Mouse (Mus musculus) heart, postnatal 14 days (tissue): ENCODE measurements at regions not wholly inside any gene's neighbourhood (a gene's known extent, or its start where the extent isn't known, plus 50 kb on each side); places are given as distances from the start of the nearest gene placed in this dataset.

ENCODE experiments used
- DNase-seq, 2 experiments: peaks; one replicate each; pipeline ENCODE4 v3.0.0; 2021 to 2022
- intact Hi-C: fragments of 180-260 bp; cut with DNase I; formaldehyde crosslinking; loops from one replicate; pipeline ENCODE4 v1.15.1; 2025

- intact Hi-C loops = no loop called here
- DNase-seq = no peak
These were observed 627.6 kb downstream of the Insc start for GRCm38 (mm10) chr7:115371143-115371542.

DNA sequence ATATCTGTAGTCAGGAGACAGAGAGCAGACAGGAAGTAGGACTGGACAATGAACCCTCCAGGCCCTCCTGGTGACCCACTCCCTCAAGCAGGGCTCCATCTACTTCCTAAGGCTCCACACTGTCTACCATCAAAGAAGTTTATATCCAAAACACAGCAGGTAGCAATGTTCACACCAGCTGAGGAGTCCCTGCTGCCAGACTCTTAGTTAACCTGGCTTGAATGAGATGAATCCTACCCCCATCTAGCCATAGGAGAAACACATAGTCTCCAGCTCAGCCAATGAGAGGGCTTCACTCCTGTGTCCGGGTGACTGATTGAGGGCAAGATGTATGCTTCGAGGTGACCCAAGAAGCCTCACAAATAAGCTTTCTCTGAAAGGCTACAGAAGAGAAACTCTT is 629.4 kb downstream of the Insc start:
- DNase-seq = no peak
- intact Hi-C loops = no loop called here

DNA sequence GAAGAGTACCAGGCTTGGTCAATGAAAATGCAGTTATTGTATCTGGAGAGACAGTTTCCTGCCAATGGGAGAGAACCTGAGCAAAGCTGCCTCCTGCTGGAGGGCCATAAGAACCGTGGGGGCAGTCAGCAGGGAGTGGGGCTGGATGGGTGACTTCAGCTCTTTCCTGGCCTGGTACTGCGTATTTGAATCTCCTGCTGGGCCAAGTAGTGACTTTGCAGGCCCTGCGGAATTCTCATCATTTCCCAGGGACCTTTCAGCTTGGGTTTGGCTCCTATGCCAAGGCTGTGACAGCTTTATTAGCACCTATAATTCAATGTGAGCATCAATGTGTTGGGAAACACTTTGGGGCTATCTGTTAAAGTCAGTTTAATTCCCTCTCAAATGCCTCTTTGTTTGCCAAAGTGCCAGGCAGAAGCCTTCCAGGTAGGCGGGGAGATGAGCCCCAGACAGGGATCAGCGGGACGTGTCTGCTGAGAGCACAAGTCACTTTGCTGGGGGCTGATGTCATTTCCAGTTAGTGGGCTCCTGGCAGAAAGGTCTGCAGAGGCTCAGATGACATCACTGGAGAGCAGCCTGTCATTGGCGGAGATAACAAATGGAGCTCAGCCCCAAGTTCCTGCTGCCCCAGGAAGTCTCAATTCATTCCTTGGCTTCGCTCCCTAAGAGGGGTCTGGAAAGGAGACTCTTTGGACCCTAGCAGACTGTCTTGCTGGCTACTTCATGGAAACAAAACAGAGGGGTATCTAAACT is 630.5 kb downstream of the Insc start:
- DNase-seq = no peak
- intact Hi-C loops = no loop called here

GRCm38 (mm10) chr7:115376067-115376466 is 632.6 kb downstream of the Insc start:
- no peak for DNase-seq

GRCm38 (mm10) chr7:115378836-115379235 is 635.3 kb downstream of the Insc start:
- no peak for DNase-seq
- intact Hi-C loops = no loop called here

More at GRCm38 (mm10) chr7:115376067-115376466, 632.6 kb downstream of the Insc start:
- intact Hi-C loops = no loop called here

GRCm38 (mm10) chr7:115379600-115379999 is 636.1 kb downstream of the Insc start:
- DNase-seq = no peak
- intact Hi-C loops = no loop called here

- DNase-seq = no peak
- intact Hi-C loops = no loop called here
These were observed 637.6 kb downstream of the Insc start for GRCm38 (mm10) chr7:115380989-115381610.

DNA sequence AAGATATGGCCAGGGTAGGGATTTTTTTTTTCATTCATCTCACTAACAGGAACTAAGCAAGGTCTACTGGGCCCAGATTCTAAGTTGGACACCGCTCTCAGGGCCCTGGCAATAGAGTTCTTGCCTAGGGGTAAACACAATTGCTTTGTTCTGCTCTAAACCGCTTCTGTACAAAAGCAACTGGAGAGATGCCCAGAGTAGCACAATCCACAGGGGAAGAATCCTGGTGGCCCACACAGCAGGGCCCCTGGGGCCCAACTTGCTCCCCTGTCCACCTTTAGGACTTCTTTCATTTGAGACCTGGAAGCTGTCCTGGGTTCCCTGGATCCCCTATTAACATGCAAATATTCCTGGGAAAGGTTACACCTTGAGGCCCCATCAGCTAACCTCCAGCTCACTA is 639.4 kb downstream of the Insc start:
- no peak for DNase-seq
- intact Hi-C loops = no loop called here

- no peak for DNase-seq
- intact Hi-C loops = no loop called here
These were observed 645.4 kb downstream of the Insc start for GRCm38 (mm10) chr7:115388874-115389273.

GRCm38 (mm10) chr7:115392520-115392919 is 646.1 kb downstream of the Sox6 start:
- intact Hi-C loops = no loop called here
- no peak for DNase-seq

DNA sequence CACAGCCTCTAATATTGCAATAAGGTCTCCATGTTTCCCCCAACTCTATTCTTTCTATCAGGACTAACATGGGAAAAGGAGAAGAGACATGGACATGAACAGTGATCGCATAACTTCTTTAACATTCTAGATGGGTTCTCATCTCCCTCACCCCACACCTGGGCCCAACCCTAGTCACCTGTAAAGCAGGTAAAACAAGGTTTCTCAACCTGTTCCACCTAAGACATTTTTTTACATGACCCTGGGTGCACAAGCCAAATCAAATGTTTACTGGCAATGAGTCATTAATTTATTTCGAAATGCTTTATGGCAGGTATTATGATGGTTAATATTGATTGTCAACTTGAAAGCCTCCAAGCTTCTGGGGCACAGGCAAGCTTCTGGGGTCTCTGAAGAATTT is 640.4 kb downstream of the Sox6 start:
- intact Hi-C loops = no loop called here

DNA sequence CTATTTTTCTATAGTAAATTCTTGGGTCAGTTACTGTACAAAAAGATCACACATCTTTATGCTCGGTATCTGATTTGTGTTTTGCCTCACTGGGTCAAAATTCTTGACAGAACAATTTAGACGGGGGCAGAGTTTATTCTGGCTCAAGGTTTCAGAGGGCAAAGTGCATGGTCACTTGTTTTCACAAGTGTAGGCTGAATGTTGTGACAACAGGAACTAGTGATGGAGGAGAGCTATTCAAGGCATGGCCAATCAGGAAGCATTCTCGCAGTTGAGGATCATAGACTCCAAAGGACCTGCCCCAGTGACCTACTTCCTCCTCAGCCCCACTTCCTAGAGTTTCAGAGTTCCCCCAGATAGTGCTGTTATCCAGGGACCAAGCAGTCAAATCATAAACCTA is 639.1 kb downstream of the Sox6 start:
- intact Hi-C loops = no loop called here
- no peak for DNase-seq

More for the DNA sequence above, 640.4 kb downstream of the Sox6 start:
- no peak for DNase-seq

DNA sequence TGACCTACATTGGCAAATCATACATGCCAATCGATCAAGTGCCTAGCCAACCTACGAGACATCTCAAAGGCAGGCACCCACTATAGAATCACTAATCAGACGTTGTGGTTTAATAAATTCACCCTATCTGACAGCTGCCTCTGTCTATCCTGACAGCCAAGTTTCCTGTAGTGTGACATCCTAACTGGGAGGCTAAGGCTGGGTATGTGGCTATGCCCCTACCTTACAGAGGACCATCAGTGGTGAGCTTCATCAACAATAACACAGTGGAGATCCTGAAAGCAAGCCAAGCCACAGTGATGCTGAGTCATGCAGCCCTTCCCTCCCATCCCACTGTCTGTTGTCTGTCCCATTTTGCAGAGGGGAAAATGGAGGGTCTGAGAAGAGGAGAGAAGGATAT is 630.7 kb downstream of the Sox6 start:
- intact Hi-C loops = no loop called here
- DNase-seq = no peak

DNA sequence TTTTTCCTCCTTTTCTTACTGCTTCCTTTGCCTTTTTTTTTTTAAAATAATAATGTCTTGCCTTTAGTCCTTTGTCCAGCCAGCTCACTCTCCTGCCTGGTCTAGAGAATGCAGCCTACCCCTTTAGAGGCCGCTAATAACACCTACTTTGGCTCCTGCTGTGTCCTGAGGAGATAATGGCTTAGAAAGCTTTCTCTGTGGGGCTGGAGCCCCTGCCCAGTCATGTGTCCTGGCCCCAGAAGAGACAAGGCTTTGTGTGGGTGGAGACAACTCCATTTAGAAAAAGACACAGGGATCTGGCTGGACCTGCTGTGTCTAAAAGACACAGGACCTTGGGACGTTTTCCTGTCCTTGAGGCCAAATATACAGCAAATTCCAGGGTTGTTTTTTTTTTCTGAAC is 629.7 kb downstream of the Sox6 start:
- intact Hi-C loops = no loop called here
- peak in 1 of 2 experiments; percentile 8 for DNase-seq

GRCm38 (mm10) chr7:115410501-115411230 is 627.9 kb downstream of the Sox6 start:
- intact Hi-C loops = no loop called here
- no peak for DNase-seq

- peak; percentile 8 to 18 for DNase-seq
- intact Hi-C loops = no loop called here
These were observed 627.1 kb downstream of the Sox6 start for GRCm38 (mm10) chr7:115411456-115411855.

- intact Hi-C loops = no loop called here
These were observed 623.4 kb downstream of the Sox6 start for GRCm38 (mm10) chr7:115415147-115415561.

More at GRCm38 (mm10) chr7:115415147-115415561, 623.4 kb downstream of the Sox6 start:
- DNase-seq = no peak
